Mouse (Mus musculus): ENCODE measurements around the gene Olfr951. TPM values are rescaled to one million over a fixed set of nuclear protein-coding genes. Genes with fewer than 3 reads are reported as not detected.

The Olfr951 gene
- not detected for polyA plus RNA-seq (2017; shearing (Covaris generic))

GRCm38 (mm10) chr9:39387110-39387509, at the start of gene Olfr951:
Gene Olfr951 (plus strand): TSS chr9:39387410.
- no peak for ATAC-seq

GRCm38 (mm10) chr9:39427048-39427447, 39.8 kb downstream of the Olfr951 start, which contains the start of gene Olfr952:
Gene Olfr952 (minus strand): TSS chr9:39427148.
- no peak for ATAC-seq

Other genes with a start within 250 kb of the Olfr951 start
- under 1 TPM in 1 of 3 experiments, not detected in 2; 0.19 TPM for gene Olfr943, start 221.1 kb upstream of the Olfr951 start, polyA plus RNA-seq (2017; shearing (Covaris generic))
- not detected for gene Olfr944, start 185.5 kb upstream of the Olfr951 start, polyA plus RNA-seq (2017; shearing (Covaris generic))
- not detected for gene Olfr1537, start 137.4 kb upstream of the Olfr951 start, polyA plus RNA-seq (2017; shearing (Covaris generic))
- not detected for gene Olfr945, start 110.6 kb upstream of the Olfr951 start, polyA plus RNA-seq (2017; shearing (Covaris generic))
- not detected for gene Olfr948, start 61.4 kb upstream of the Olfr951 start, polyA plus RNA-seq (2017; shearing (Covaris generic))
- not detected for gene Olfr952, start 39.7 kb downstream of the Olfr951 start, polyA plus RNA-seq (2017; shearing (Covaris generic))
- gene Olfr954, start 69.3 kb downstream of the Olfr951 start, polyA plus RNA-seq (2017; shearing (Covaris generic)), result not detected
- not detected for gene Olfr955, start 84.5 kb downstream of the Olfr951 start, polyA plus RNA-seq (2017; shearing (Covaris generic))
- gene Olfr44, start 106.6 kb downstream of the Olfr951 start, polyA plus RNA-seq (2017; shearing (Covaris generic)), result not detected
- gene Olfr957, start 128.4 kb downstream of the Olfr951 start, polyA plus RNA-seq (2017; shearing (Covaris generic)), result not detected
- gene Olfr958, start 166.6 kb downstream of the Olfr951 start, polyA plus RNA-seq (2017; shearing (Covaris generic)), result not detected
- not detected for gene Olfr959, start 188.2 kb downstream of the Olfr951 start, polyA plus RNA-seq (2017; shearing (Covaris generic))
- not detected for gene AW551984, start 217.0 kb downstream of the Olfr951 start, polyA plus RNA-seq (2017; shearing (Covaris generic))
- gene Olfr148, start 223.2 kb downstream of the Olfr951 start, polyA plus RNA-seq (2017; shearing (Covaris generic)), result not detected
- not detected for gene Olfr960, start 234.0 kb downstream of the Olfr951 start, polyA plus RNA-seq (2017; shearing (Covaris generic))

Data from inflammation-experienced regulatory T-cells, adult 6 months (primary cell).